Mouse (Mus musculus): ENCODE results near the gene Syce2.

Syce2 gene

GRCm38 (mm10) chr8:84901752-84902151, 29.8 kb downstream of the Syce2 start, which contains the start of gene Klf1:
Gene Klf1, plus strand, starts transcription at chr8:84901928.
- 78% methylated on average over 3 of the region's 3 CpGs for WGBS

GRCm38 (mm10) chr8:84902367-84902919, 30.5 kb downstream of the Syce2 start:
- WGBS, result 15% methylated on average over 24 of the region's 24 CpGs

- 1% methylated on average over 68 of the region's 68 CpGs for WGBS
Observed at GRCm38 (mm10) chr8:84902920-84903661, 31.2 kb downstream of the Syce2 start.

- WGBS, result 74% methylated on average over 7 of the region's 7 CpGs
Observed at GRCm38 (mm10) chr8:84904351-84904750, 32.4 kb downstream of the Syce2 start.

- WGBS, result 93% methylated on average over 9 of the region's 9 CpGs
Observed at GRCm38 (mm10) chr8:84907037-84907436, 35.1 kb downstream of the Syce2 start.

GRCm38 (mm10) chr8:84907493-84907892, 35.6 kb downstream of the Syce2 start:
- WGBS, result 83% methylated on average over 8 of the region's 8 CpGs

GRCm38 (mm10) chr8:84907979-84908378, 36.1 kb downstream of the Syce2 start:
- WGBS, result 37% methylated on average over 7 of the region's 7 CpGs

GRCm38 (mm10) chr8:84908421-84909161, 36.7 kb downstream of the Syce2 start, which contains the start of gene Dnase2a:
Gene Dnase2a, plus strand, starts transcription at chr8:84908560.
- WGBS, result 8% methylated on average over 45 of the region's 45 CpGs

GRCm38 (mm10) chr8:84909162-84909767, 37.4 kb downstream of the Syce2 start:
- 56% methylated on average over 20 of the region's 20 CpGs for WGBS

GRCm38 (mm10) chr8:84909949-84910348, 38.0 kb downstream of the Syce2 start:
- 77% methylated on average over 5 of the region's 5 CpGs for WGBS

- 88% methylated on average over 6 of the region's 6 CpGs for WGBS
Observed at GRCm38 (mm10) chr8:84910551-84910950, 38.6 kb downstream of the Syce2 start.

- WGBS, result 86% methylated on average over 9 of the region's 9 CpGs
Observed at GRCm38 (mm10) chr8:84911854-84912253, 39.9 kb downstream of the Syce2 start.

GRCm38 (mm10) chr8:84912391-84912790, 40.5 kb downstream of the Syce2 start:
- 50% methylated on average over 27 of the region's 27 CpGs for WGBS

GRCm38 (mm10) chr8:84912895-84913501, 41.1 kb downstream of the Syce2 start:
- 15% methylated on average over 55 of the region's 55 CpGs for WGBS

- WGBS, result 29% methylated on average over 9 of the region's 9 CpGs
Observed at GRCm38 (mm10) chr8:84913502-84913900, 41.6 kb downstream of the Syce2 start.

- 41% methylated on average over 4 of the region's 4 CpGs for WGBS
Observed at GRCm38 (mm10) chr8:84913960-84914359, 42.0 kb downstream of the Syce2 start.

- WGBS, result 87% methylated on average over 8 of the region's 8 CpGs
Observed at GRCm38 (mm10) chr8:84915269-84915668, 43.4 kb downstream of the Syce2 start.

GRCm38 (mm10) chr8:84917781-84918180, 45.9 kb downstream of the Syce2 start:
- 41% methylated on average over 20 of the region's 20 CpGs for WGBS

- 87% methylated on average over 15 of the region's 15 CpGs for WGBS
Observed at GRCm38 (mm10) chr8:84918646-84919045, 46.7 kb downstream of the Syce2 start.

- WGBS, result 61% methylated on average over 2 of the region's 2 CpGs
Observed at GRCm38 (mm10) chr8:84921596-84921995, 49.7 kb downstream of the Syce2 start.

- 63% methylated on average over 7 of the region's 7 CpGs for WGBS
Observed at GRCm38 (mm10) chr8:84925557-84925956, 53.6 kb downstream of the Syce2 start.

GRCm38 (mm10) chr8:84927513-84927912, 55.6 kb downstream of the Syce2 start:
- WGBS, result 88% methylated on average over 1 of the region's 1 CpGs
